In the genomic region with DNA sequence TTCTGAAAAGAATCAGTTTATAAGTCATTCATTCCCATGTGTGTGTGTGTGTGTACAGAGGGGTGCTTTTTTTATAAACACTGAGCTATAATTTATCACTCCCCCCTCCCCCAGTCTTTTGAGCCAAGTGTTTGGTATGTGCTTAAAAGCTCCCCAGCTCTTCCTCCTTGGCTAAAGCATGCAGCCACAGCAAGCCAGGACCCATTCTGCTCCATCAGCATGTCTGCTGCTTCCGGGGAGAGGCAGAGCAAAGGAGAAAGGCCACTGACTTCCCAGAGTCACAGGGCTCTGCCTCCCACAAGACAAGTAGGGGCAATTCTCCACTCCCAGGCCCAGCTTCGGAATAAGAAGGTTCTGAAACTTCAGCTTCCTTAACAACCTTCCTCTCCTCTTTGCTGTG, we compare ENCODE assay signal across 16 mouse cellular contexts.
DNase-seq lines count a peak whose midpoint lies in the region; ATAC-seq and TF ChIP-seq lines count a peak whose summit lies in the region.
"Had no signal": no experiment of that assay in that cellular context is flagged by ENCODE, and none has a peak within 500 bp of the region (broad histone marks: within the 10 kb centered on the region; RNA-seq: fewer than 3 reads in every experiment).

No protein-coding gene starts in this region.

- H3K4me3 ChIP-seq in lung, postnatal 0 days (ENCODE audit: low read depth, low read length), result no peak overlapping the region
- no peak overlapping the region for H3K4me3 ChIP-seq in kidney, adult 2 months (ENCODE audit: insufficient read depth, low read depth, low read length)
- no peak overlapping the region for H3K4me3 ChIP-seq in forebrain, embryonic 15.5 days
- H3K4me3 ChIP-seq: heart, embryonic 15.5 days; hindbrain, embryonic 13.5 days; liver, embryonic 13.5 days; midbrain, embryonic 12.5 days had no signal

- no peaks in the 10 kb centered on the region for H3K36me3 ChIP-seq in lung, postnatal 0 days (ENCODE audit: insufficient read depth, low read length)
- H3K36me3 ChIP-seq in kidney, adult 2 months (ENCODE audit: control insufficient read depth, insufficient read depth, low read length), result no peaks in the 10 kb centered on the region
- no peaks in the 10 kb centered on the region for H3K36me3 ChIP-seq in forebrain, embryonic 15.5 days
- H3K36me3 ChIP-seq: heart, embryonic 15.5 days; hindbrain, embryonic 13.5 days; liver, embryonic 13.5 days; midbrain, embryonic 12.5 days had no signal

- TF ChIP-seq CTCF in lung, postnatal 0 days (IDR thresholded peaks at IDR 0.05), result no peak
- no peak for TF ChIP-seq CTCF in kidney, adult 2 months (conservative IDR thresholded peaks at IDR 0.05; ENCODE audit: insufficient read depth, insufficient read length, low read depth, low read length)

- no peak for TF ChIP-seq POLR2A in kidney, adult 2 months (IDR thresholded peaks at IDR 0.05; ENCODE audit: low read depth, low read length)

- H3K4me1 ChIP-seq in lung, postnatal 0 days (ENCODE audit: insufficient read depth, low read depth, low read length), result peaks cover 4% of the 10 kb centered on the region; the same call in 1 of the 2 replicates
- peaks cover 10% of the 10 kb centered on the region; the same call in 1 of the 2 replicates for H3K4me1 ChIP-seq in kidney, adult 2 months (ENCODE audit: control insufficient read depth, insufficient read depth, low read length)
- no peaks in the 10 kb centered on the region; the same call in 1 of the 2 replicates for H3K4me1 ChIP-seq in forebrain, embryonic 15.5 days

- H3K27me3 ChIP-seq in lung, postnatal 0 days (replicated peaks; ENCODE audit: insufficient read depth, low read length), result no peaks in the 10 kb centered on the region
- H3K27me3 ChIP-seq in kidney, adult 2 months (replicated peaks; ENCODE audit: control insufficient read depth, insufficient read depth, low read length), result no peaks in the 10 kb centered on the region
- H3K27me3 ChIP-seq in forebrain, embryonic 15.5 days, result no peaks in the 10 kb centered on the region
- H3K27me3 ChIP-seq: heart, embryonic 15.5 days; hindbrain, embryonic 13.5 days; liver, embryonic 13.5 days; midbrain, embryonic 12.5 days had no signal

- peak; percentile 27 for DNase-seq in lung, postnatal 10 days
- DNase-seq in lung, postnatal 0 days (ENCODE audit: low spot score), result no peak
- peak; percentile 82 for DNase-seq in kidney, adult 2 months
- peak; percentile 71 for DNase-seq in kidney, postnatal 36 days
- DNase-seq in layer of hippocampus, adult 9-10 months (ENCODE audit: low spot score), result no peak
- DNase-seq in retina, postnatal 1 day, result no peak
- DNase-seq: cerebellum, adult 11 months; gastrocnemius, postnatal 36 days; liver, embryonic 13.5 days; lung, postnatal 36 days; right cerebral cortex, postnatal 14 days had no signal

- TF ChIP-seq EP300 in lung, postnatal 0 days (IDR thresholded peaks at IDR 0.05), result no peak

- 33% methylated on average over 2 of the region's 2 CpGs for WGBS in lung, postnatal 0 days
- 23% methylated on average over 2 of the region's 2 CpGs for whole genome bisulfite sequencing in kidney, adult 2 months
- WGBS in forebrain, embryonic 15.5 days, result 65% methylated on average over 2 of the region's 2 CpGs

- no peak overlapping the region for H3K9ac ChIP-seq in lung, postnatal 0 days (replicated peaks; ENCODE audit: low read depth)
- no peak overlapping the region for H3K9ac ChIP-seq in forebrain, embryonic 15.5 days (replicated peaks)
- H3K9ac ChIP-seq: heart, embryonic 15.5 days; hindbrain, embryonic 13.5 days; liver, embryonic 13.5 days; midbrain, embryonic 12.5 days had no signal

- no peak overlapping the region for H3K4me2 ChIP-seq in lung, postnatal 0 days (replicated peaks; ENCODE audit: low read depth, low read length)
- H3K4me2 ChIP-seq in forebrain, embryonic 15.5 days (replicated peaks), result no peak overlapping the region
- H3K4me2 ChIP-seq: heart, embryonic 15.5 days; hindbrain, embryonic 13.5 days; liver, embryonic 13.5 days; midbrain, embryonic 12.5 days had no signal

- no peaks in the 10 kb centered on the region for H3K9me3 ChIP-seq in lung, postnatal 0 days (ENCODE audit: low read length)
- H3K9me3 ChIP-seq in forebrain, embryonic 15.5 days, result no peaks in the 10 kb centered on the region
- H3K9me3 ChIP-seq: heart, embryonic 15.5 days; hindbrain, embryonic 13.5 days; liver, embryonic 13.5 days; midbrain, embryonic 12.5 days had no signal

- H3K27ac ChIP-seq in lung, postnatal 0 days (ENCODE audit: low read length), result no peak overlapping the region
- H3K27ac ChIP-seq in kidney, adult 2 months (ENCODE audit: insufficient read depth, low read depth, low read length), result peak overlapping the region; percentile 49; the same call in 1 of the 2 replicates
- no peak overlapping the region for H3K27ac ChIP-seq in forebrain, embryonic 15.5 days (replicated peaks)
- H3K27ac ChIP-seq: heart, embryonic 15.5 days; hindbrain, embryonic 13.5 days; liver, embryonic 13.5 days; midbrain, embryonic 12.5 days had no signal

- no peak for ATAC-seq in lung, postnatal 0 days
- no peak for ATAC-seq in forebrain, embryonic 15.5 days (replicated peaks)
- ATAC-seq: forebrain, embryonic 14.5 days had no signal

Comparison
In these comparisons a context has a peak if more than half of its experiments do, and no peak if none do; other contexts are left out.
1. DNase-seq: peak in lung, postnatal 10 days (single experiment), kidney, adult 2 months (single experiment) and kidney, postnatal 36 days (2 of 2); none in lung, postnatal 0 days (single experiment), layer of hippocampus, adult 9-10 months (single experiment) and retina, postnatal 1 day (single experiment).